Mouse (Mus musculus) megakaryocyte, embryonic 14.5 days (primary cell): ENCODE data around the gene Gm12216. TPM values are rescaled to one million over a fixed set of nuclear protein-coding genes. Genes with fewer than 3 reads are reported as not detected.

Source experiments
- H3K27me3 ChIP-seq: replicated peaks from 2 replicates; pipeline ENCODE3; 2012; ENCODE audit warnings: inconsistent platforms
- H3K36me3 ChIP-seq: replicated peaks from 2 replicates; pipeline ENCODE3; 2012; ENCODE audit warnings: low read length, inconsistent platforms, mixed read lengths
- H3K4me1 ChIP-seq: 2 replicates; pipeline ENCODE4 v1.6.1; 2012; ENCODE audit warnings: inconsistent platforms
- H3K4me3 ChIP-seq: replicated peaks from 2 replicates; pipeline ENCODE3; 2012; ENCODE audit warnings: moderate library complexity, mild to moderate bottlenecking, inconsistent platforms
- H3K9me3 ChIP-seq: 2 replicates; pipeline ENCODE4 v1.6.1; 2012; ENCODE audit warnings: inconsistent platforms
- FLI1 ChIP-seq: IDR thresholded peaks from 2 replicates; pipeline ENCODE4 v1.6.1; 2012; ENCODE audit warnings: low read length, inconsistent platforms, mixed read lengths
- GATA1 ChIP-seq: IDR thresholded peaks from 3 replicates; pipeline ENCODE4 v1.6.1; 2012; ENCODE audit warnings: mixed read lengths, low read length, inconsistent platforms, borderline replicate concordance
- polyA plus RNA-seq: library from polyadenylated mRNA; stranded (reverse); fragments of >175 nt; gene quantifications from 2 replicates; pipeline ENCODE4 v1.2.3, GENCODE M21; 2012; ENCODE audit warnings: low replicate concordance; ENCODE audit not compliant: insufficient read depth

The Gm12216 gene
- polyA plus RNA-seq, 1 experiment = not detected

DNA sequence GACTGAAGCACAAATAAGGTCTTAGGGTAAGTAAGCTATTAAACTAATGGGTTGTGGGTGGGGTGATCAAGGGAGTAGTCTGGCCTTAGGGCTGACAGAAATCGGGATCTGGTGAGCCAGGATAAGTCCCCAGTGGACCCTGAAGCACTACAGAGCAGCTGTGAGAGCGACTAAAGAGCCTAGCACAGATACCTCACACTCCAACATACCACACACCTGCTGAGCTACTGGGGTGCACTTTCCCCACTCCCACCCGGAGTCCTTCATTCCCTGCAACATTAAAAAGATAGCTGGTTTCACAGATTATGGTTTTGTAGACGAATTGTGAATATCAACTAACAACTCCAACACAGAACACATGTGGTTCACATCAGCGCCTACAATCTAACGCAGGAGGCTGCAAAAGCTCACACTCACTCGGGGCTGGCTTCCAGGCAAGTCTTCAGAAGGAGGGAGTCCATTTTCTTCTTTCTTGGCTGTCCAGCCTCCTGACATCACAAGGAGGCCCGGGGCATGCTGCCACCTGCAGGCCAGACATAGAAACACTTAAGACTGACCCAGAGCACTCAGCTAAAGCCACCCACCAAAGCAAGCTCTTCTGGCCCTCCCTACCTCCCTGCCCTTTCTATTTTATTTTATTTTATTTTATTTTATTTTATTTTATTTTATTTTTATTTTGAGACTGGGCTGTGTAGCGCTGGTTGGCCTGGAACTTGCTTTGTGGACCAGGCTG is 9.3 kb downstream of the Gm12216 start:
- H3K4me1 ChIP-seq = peaks cover 35% of the 10 kb centered on the region
- no peaks in the 10 kb centered on the region for H3K27me3 ChIP-seq
- TF ChIP-seq GATA1 (no peak), FLI1 (no peak)
- no peaks in the 10 kb centered on the region for H3K9me3 ChIP-seq
- no peaks in the 10 kb centered on the region for H3K36me3 ChIP-seq
- H3K4me3 ChIP-seq = peak overlapping the region; percentile 50

DNA sequence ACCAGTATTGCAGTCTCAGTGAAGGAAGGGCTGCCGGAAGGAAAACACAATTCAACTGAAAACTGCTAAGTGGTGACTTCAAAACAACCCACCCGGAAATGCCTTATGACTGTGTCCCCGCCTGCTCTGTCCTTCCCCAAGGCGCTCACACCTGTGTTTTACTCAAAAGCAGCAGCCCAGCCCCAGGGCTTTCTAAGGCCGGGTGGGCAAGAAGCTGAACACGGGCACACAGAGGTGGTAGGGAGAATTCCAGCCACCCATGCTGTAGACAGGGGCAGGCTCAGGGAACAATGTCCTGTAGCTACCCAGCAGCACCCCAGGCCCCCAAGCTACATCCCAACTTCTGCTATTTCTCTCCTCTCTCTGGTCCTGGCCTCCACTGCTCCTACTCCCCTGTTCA is 13.4 kb downstream of the Gm12216 start:
- Histone ChIP-seq H3K4me1 (peaks cover 19% of the 10 kb centered on the region), H3K36me3 (no peaks in the 10 kb centered on the region), H3K9me3 (no peaks in the 10 kb centered on the region), H3K27me3 (peaks cover 18% of the 10 kb centered on the region), H3K4me3 (peak overlapping the region; percentile 50)
- TF ChIP-seq GATA1 (no peak), FLI1 (no peak)

DNA sequence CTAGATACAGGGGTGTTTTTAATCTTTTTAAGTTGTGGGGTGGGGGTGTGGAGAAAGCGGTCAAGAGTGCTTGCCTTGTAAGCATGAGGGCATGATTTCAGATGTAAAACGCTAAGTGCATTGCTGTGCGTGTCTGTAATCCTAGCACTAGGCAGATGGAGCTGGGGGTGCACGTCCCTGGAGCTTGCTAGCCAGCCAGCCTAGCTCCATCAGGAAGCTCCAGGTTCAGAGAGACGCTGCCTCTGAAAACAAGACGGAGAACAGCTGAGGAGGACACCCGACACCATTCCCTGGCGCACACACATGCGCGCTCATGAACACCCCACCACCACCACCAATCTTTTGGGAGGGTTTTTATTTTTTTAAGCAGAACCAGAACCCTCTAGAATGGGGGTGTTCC is 15.9 kb downstream of the Gm12216 start:
- Histone ChIP-seq H3K27me3 (peaks cover 29% of the 10 kb centered on the region), H3K4me1 (peaks cover 13% of the 10 kb centered on the region)
- no peak for TF ChIP-seq FLI1
- no peak for TF ChIP-seq GATA1

DNA sequence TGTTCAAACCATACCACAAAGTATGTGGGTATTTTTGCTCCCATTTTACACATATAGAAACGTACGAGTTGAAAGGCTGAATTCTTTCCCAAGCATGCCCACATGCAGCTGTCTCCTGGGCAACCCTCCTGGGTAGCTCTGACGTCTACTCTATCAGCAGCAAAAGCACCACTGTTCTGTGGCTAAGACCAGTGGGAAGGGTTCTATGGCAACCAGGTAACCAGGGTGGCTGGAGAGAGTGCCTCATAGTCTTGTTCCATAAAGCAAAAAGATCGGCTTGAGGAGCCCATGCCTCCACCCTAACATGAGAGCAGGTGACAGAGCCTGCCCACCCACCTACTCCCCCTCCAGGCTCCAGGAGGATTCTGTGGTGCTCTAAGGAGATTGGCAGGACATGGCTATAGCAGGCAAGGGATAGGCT is 16.9 kb downstream of the Gm12216 start:
- peaks cover 13% of the 10 kb centered on the region for H3K4me1 ChIP-seq

More for the DNA sequence above, 15.9 kb downstream of the Gm12216 start:
- Histone ChIP-seq H3K4me3 (no peak overlapping the region), H3K9me3 (no peaks in the 10 kb centered on the region), H3K36me3 (no peaks in the 10 kb centered on the region)

DNA sequence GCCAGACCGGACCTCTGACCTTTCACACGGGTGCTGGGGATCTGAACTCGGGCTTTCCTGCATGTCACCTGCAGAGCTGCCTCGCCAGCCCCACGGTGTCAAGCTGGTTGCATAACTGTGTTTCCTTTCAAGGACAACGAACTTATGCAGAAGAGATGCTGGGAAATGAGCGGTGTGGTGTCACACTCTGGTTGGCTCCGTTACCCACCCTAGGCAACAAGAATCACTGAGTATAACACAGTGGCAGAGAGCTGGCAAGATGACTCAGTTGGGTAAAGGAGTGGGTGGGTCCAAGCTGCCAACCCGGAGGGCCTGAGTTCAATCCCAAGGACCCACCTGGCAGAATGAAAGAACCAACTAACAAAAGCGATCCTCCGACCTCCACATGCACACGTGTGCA is 17.5 kb downstream of the Gm12216 start:
- Histone ChIP-seq H3K9me3 (no peaks in the 10 kb centered on the region), H3K4me3 (no peak overlapping the region), H3K27me3 (peaks cover 29% of the 10 kb centered on the region), H3K36me3 (no peaks in the 10 kb centered on the region), H3K4me1 (peaks cover 13% of the 10 kb centered on the region)
- TF ChIP-seq GATA1 = no peak
- no peak for TF ChIP-seq FLI1

More for the DNA sequence above, 16.9 kb downstream of the Gm12216 start:
- no peak overlapping the region for H3K4me3 ChIP-seq
- no peak for TF ChIP-seq FLI1
- no peak for TF ChIP-seq GATA1
- peaks cover 29% of the 10 kb centered on the region for H3K27me3 ChIP-seq
- no peaks in the 10 kb centered on the region for H3K36me3 ChIP-seq
- H3K9me3 ChIP-seq = no peaks in the 10 kb centered on the region

DNA sequence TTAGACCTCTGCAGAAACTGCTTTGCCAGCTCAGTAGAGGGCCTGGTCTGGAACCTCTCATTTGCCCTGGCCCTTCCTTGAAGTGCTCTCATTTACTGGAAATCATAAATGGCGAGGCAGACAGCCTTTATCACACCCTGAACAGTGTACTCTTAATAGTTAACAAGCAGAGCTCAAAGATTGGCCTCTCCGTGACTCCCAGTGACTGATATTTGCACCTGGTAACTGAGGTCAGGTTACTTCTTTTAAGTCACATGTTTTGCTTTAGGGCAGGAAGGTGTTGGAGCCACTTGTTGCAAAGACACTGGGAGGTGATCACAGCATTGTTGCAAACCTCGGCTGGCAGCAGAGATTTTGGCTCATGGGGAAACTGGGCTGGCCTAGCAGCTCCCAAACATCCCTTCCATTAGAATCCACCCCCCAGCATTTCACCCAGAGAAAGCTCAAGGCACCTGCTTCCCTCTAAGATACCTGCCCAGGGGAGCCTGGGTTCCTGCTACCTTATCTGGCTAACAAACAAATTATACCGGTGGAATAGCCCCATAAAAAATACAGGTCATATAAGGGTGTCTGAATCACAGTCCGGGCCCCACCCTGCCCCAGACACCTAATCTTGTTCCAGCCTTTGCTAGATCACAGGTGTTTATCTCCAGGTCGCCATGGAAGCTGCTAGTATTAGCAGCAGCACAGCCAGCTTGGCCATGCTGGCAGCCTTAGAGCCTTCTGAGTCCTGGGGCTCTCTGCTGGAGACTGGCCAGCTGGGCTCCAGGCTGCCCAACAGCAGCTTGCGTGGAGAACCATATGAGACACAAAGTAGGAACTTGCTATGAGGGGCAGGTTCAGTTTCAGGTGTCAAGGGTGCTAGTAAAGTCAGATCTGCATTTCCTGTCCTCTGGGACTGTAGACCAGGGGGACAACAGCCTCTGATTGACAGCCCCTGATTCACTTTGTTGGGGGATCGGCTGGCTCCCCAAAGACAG is 19.1 kb downstream of the Gm12216 start:
- Histone ChIP-seq H3K4me1 (peaks cover 19% of the 10 kb centered on the region), H3K27me3 (peaks cover 32% of the 10 kb centered on the region), H3K36me3 (no peaks in the 10 kb centered on the region), H3K4me3 (no peak overlapping the region), H3K9me3 (no peaks in the 10 kb centered on the region)
- TF ChIP-seq FLI1 = no peak
- TF ChIP-seq GATA1 = no peak

DNA sequence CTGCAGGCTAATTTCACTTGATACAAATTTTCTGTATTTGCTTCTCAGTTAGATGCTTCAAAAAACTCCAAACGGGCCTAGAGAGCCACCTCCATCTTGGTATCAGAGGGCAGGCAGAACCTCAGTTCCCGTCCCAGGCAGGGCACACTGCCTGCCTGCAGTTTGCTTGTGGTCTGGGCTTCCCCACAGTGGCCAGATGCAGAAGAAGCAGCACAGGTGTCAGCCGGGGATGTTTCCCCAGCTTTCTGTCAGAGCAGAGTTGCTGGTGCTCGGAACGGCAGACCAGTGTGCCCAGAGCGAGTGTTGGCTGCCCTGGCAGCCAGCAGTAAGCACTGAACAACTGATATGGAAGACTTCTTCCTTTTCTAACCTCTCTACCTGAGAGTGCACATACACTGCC is 19.9 kb downstream of the Gm12216 start:
- Histone ChIP-seq H3K4me3 (no peak overlapping the region), H3K9me3 (no peaks in the 10 kb centered on the region), H3K4me1 (peaks cover 21% of the 10 kb centered on the region), H3K36me3 (no peaks in the 10 kb centered on the region), H3K27me3 (peaks cover 32% of the 10 kb centered on the region)
- TF ChIP-seq FLI1 (no peak), GATA1 (no peak)

DNA sequence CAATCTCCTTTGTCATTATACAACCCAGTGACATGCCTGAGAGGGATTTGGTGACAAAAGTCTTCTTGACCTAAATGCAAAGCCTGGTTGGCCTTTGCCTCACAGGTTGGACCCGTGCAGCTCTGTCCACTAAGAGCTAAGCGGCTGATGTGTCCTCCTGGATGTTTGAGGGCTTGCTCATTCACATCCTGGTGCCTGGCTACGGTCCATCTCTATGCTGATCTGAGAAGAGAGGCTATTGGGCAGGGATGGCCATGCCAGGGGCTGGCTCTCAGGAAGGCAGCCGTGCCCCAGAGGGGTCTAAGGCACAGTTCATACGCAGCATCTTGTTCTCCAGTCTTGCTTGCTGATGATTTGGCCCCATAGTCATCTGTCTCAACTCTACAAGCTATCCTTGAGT is 21.3 kb downstream of the Gm12216 start:
- Histone ChIP-seq H3K27me3 (peaks cover 24% of the 10 kb centered on the region), H3K9me3 (no peaks in the 10 kb centered on the region), H3K36me3 (no peaks in the 10 kb centered on the region), H3K4me1 (peaks cover 17% of the 10 kb centered on the region), H3K4me3 (no peak overlapping the region)
- TF ChIP-seq GATA1 (no peak), FLI1 (no peak)

DNA sequence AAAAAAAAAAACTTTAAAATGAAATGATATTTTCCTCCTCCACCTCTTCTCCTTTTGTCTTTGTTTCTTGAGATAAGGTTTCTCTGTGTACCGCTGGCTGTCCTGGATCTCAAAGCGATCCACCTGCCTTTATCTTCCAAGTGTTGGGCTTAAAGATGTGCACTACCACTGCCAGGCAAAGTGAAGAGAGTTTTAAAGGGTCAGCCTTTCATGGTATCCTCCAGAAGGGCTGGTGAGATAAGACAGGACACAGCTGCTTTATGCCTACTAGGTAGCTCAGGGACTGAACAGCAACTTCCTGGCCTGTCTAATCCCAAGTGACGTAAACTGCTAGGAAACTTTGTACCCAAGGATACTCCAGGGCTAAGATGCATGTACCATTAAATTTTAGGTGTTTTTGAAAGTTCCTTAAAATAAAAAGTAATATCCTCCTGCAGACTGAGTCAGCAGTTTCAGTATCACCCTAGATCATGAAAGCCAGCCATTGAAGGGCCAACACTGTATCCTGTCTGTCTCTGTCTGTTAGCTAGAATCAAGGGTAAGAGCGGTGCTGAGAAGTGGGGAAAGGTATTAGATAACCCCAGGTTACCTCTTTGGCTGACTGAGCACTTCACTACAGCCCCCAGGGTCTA is 23.6 kb downstream of the Gm12216 start:
- Histone ChIP-seq H3K4me3 (no peak overlapping the region), H3K27me3 (peaks cover 14% of the 10 kb centered on the region), H3K4me1 (peaks cover 17% of the 10 kb centered on the region), H3K36me3 (no peaks in the 10 kb centered on the region), H3K9me3 (no peaks in the 10 kb centered on the region)
- TF ChIP-seq FLI1 (no peak), GATA1 (no peak)
